Mouse (Mus musculus): ENCODE data around the gene Sdf4. TPM values are rescaled to one million over a fixed set of nuclear protein-coding genes. Genes with fewer than 3 reads are reported as not detected.
A peak's percentile ranks its signal among the peaks of the same experiment; 100 is the strongest.

Sdf4 gene
- polyA plus RNA-seq, 1 experiment, result 142 TPM

GRCm38 (mm10) chr4:156034301-156034700, 41.6 kb downstream of the Sdf4 start:
- no peak overlapping the region for H3K4me3 ChIP-seq (replicated peaks; ENCODE audit: insufficient read depth, low read depth, low read length)
- peaks cover 13% of the 10 kb centered on the region for H3K4me1 ChIP-seq (ENCODE audit: control insufficient read depth, insufficient read depth, low read length)
- no peak for DNase-seq
- 62% methylated on average over 4 of the region's 4 CpGs for WGBS
- no peak overlapping the region for H3K27ac ChIP-seq (ENCODE audit: insufficient read depth, low read length)
- no peaks in the 10 kb centered on the region for H3K27me3 ChIP-seq (ENCODE audit: control insufficient read depth, insufficient read depth, low read length)
- TF ChIP-seq CTCF (IDR thresholded peaks at IDR 0.05; ENCODE audit: borderline replicate concordance, insufficient read depth, low read depth, low read length) (no peak), POLR2A (IDR thresholded peaks at IDR 0.05; ENCODE audit: borderline replicate concordance, insufficient read depth, low read length) (no peak)

- Histone ChIP-seq H3K27ac (ENCODE audit: insufficient read depth, low read length) (no peak overlapping the region), H3K27me3 (ENCODE audit: control insufficient read depth, insufficient read depth, low read length) (no peaks in the 10 kb centered on the region), H3K4me1 (ENCODE audit: control insufficient read depth, insufficient read depth, low read length) (peaks cover 13% of the 10 kb centered on the region), H3K4me3 (replicated peaks; ENCODE audit: insufficient read depth, low read depth, low read length) (peak overlapping the region; percentile 30)
- WGBS, result 3% methylated on average over 25 of the region's 25 CpGs
- TF ChIP-seq CTCF (IDR thresholded peaks at IDR 0.05; ENCODE audit: borderline replicate concordance, insufficient read depth, low read depth, low read length) (no peak), POLR2A (IDR thresholded peaks at IDR 0.05; ENCODE audit: borderline replicate concordance, insufficient read depth, low read length) (no peak)
- no peak for DNase-seq
These were observed 42.2 kb downstream of the Sdf4 start for GRCm38 (mm10) chr4:156034901-156035300.

- DNase-seq, result no peak
- H3K27ac ChIP-seq (ENCODE audit: insufficient read depth, low read length), result no peak overlapping the region
- H3K4me1 ChIP-seq (ENCODE audit: control insufficient read depth, insufficient read depth, low read length), result no peaks in the 10 kb centered on the region
- no peak overlapping the region for H3K4me3 ChIP-seq (replicated peaks; ENCODE audit: insufficient read depth, low read depth, low read length)
- TF ChIP-seq POLR2A (IDR thresholded peaks at IDR 0.05; ENCODE audit: borderline replicate concordance, insufficient read depth, low read length) (no peak), CTCF (IDR thresholded peaks at IDR 0.05; ENCODE audit: borderline replicate concordance, insufficient read depth, low read depth, low read length) (no peak)
- WGBS, result 77% methylated on average over 5 of the region's 5 CpGs
- no peaks in the 10 kb centered on the region for H3K27me3 ChIP-seq (ENCODE audit: control insufficient read depth, insufficient read depth, low read length)
These were observed 52.1 kb downstream of the Sdf4 start for GRCm38 (mm10) chr4:156044754-156045153.

GRCm38 (mm10) chr4:156049779-156050178, 57.1 kb downstream of the Sdf4 start:
- TF ChIP-seq POLR2A (IDR thresholded peaks at IDR 0.05; ENCODE audit: borderline replicate concordance, insufficient read depth, low read length), result no peak
- no peak for TF ChIP-seq CTCF (IDR thresholded peaks at IDR 0.05; ENCODE audit: borderline replicate concordance, insufficient read depth, low read depth, low read length)
- Histone ChIP-seq H3K27ac (ENCODE audit: insufficient read depth, low read length) (no peak overlapping the region), H3K4me1 (ENCODE audit: control insufficient read depth, insufficient read depth, low read length) (no peaks in the 10 kb centered on the region), H3K27me3 (ENCODE audit: control insufficient read depth, insufficient read depth, low read length) (no peaks in the 10 kb centered on the region), H3K4me3 (replicated peaks; ENCODE audit: insufficient read depth, low read depth, low read length) (no peak overlapping the region)
- 86% methylated on average over 3 of the region's 3 CpGs for WGBS
- no peak for DNase-seq

GRCm38 (mm10) chr4:156050391-156050980, 57.8 kb downstream of the Sdf4 start:
- H3K27ac ChIP-seq (ENCODE audit: insufficient read depth, low read length), result no peak overlapping the region
- DNase-seq, result no peak
- 42% methylated on average over 6 of the region's 6 CpGs for WGBS
- TF ChIP-seq CTCF (IDR thresholded peaks at IDR 0.05; ENCODE audit: borderline replicate concordance, insufficient read depth, low read depth, low read length) (no peak), POLR2A (IDR thresholded peaks at IDR 0.05; ENCODE audit: borderline replicate concordance, insufficient read depth, low read length) (no peak)
- H3K4me3 ChIP-seq (replicated peaks; ENCODE audit: insufficient read depth, low read depth, low read length), result no peak overlapping the region
- H3K4me1 ChIP-seq (ENCODE audit: control insufficient read depth, insufficient read depth, low read length), result no peaks in the 10 kb centered on the region
- H3K27me3 ChIP-seq (ENCODE audit: control insufficient read depth, insufficient read depth, low read length), result no peaks in the 10 kb centered on the region

GRCm38 (mm10) chr4:156053113-156053512, 60.4 kb downstream of the Sdf4 start:
- 82% methylated on average over 4 of the region's 4 CpGs for WGBS
- H3K4me1 ChIP-seq (ENCODE audit: control insufficient read depth, insufficient read depth, low read length), result no peaks in the 10 kb centered on the region
- H3K27ac ChIP-seq (ENCODE audit: insufficient read depth, low read length), result no peak overlapping the region
- TF ChIP-seq POLR2A (IDR thresholded peaks at IDR 0.05; ENCODE audit: borderline replicate concordance, insufficient read depth, low read length) (no peak), CTCF (IDR thresholded peaks at IDR 0.05; ENCODE audit: borderline replicate concordance, insufficient read depth, low read depth, low read length) (no peak)
- no peaks in the 10 kb centered on the region for H3K27me3 ChIP-seq (ENCODE audit: control insufficient read depth, insufficient read depth, low read length)
- H3K4me3 ChIP-seq (replicated peaks; ENCODE audit: insufficient read depth, low read depth, low read length), result no peak overlapping the region
- DNase-seq, result no peak

GRCm38 (mm10) chr4:156054130-156054529, 61.5 kb downstream of the Sdf4 start:
- WGBS, result 85% methylated on average over 4 of the region's 4 CpGs
- H3K4me1 ChIP-seq (ENCODE audit: control insufficient read depth, insufficient read depth, low read length), result no peaks in the 10 kb centered on the region
- H3K27ac ChIP-seq (ENCODE audit: insufficient read depth, low read length), result no peak overlapping the region
- TF ChIP-seq CTCF (IDR thresholded peaks at IDR 0.05; ENCODE audit: borderline replicate concordance, insufficient read depth, low read depth, low read length) (no peak), POLR2A (IDR thresholded peaks at IDR 0.05; ENCODE audit: borderline replicate concordance, insufficient read depth, low read length) (no peak)
- DNase-seq, result no peak
- no peaks in the 10 kb centered on the region for H3K27me3 ChIP-seq (ENCODE audit: control insufficient read depth, insufficient read depth, low read length)
- H3K4me3 ChIP-seq (replicated peaks; ENCODE audit: insufficient read depth, low read depth, low read length), result no peak overlapping the region

GRCm38 (mm10) chr4:156054606-156055005, 61.9 kb downstream of the Sdf4 start:
- Histone ChIP-seq H3K4me3 (replicated peaks; ENCODE audit: insufficient read depth, low read depth, low read length) (no peak overlapping the region), H3K4me1 (ENCODE audit: control insufficient read depth, insufficient read depth, low read length) (no peaks in the 10 kb centered on the region), H3K27ac (ENCODE audit: insufficient read depth, low read length) (no peak overlapping the region), H3K27me3 (ENCODE audit: control insufficient read depth, insufficient read depth, low read length) (no peaks in the 10 kb centered on the region)
- TF ChIP-seq POLR2A (IDR thresholded peaks at IDR 0.05; ENCODE audit: borderline replicate concordance, insufficient read depth, low read length) (no peak), CTCF (IDR thresholded peaks at IDR 0.05; ENCODE audit: borderline replicate concordance, insufficient read depth, low read depth, low read length) (no peak)
- DNase-seq, result no peak
- 93% methylated on average over 6 of the region's 6 CpGs for WGBS

Data from cerebellum, adult 2 months (tissue).